Mouse (Mus musculus) ovary, postnatal 10 days (tissue): ENCODE results near the gene Smim24.

Experiments
- DNase-seq: peaks from one replicate; pipeline ENCODE4 v3.0.0; 2022; ENCODE audit warnings: low spot score

Smim24 gene

GRCm38 (mm10) chr10:81392270-81392669 is 581 bp upstream of the Smim24 start:
- no peak for DNase-seq

DNA sequence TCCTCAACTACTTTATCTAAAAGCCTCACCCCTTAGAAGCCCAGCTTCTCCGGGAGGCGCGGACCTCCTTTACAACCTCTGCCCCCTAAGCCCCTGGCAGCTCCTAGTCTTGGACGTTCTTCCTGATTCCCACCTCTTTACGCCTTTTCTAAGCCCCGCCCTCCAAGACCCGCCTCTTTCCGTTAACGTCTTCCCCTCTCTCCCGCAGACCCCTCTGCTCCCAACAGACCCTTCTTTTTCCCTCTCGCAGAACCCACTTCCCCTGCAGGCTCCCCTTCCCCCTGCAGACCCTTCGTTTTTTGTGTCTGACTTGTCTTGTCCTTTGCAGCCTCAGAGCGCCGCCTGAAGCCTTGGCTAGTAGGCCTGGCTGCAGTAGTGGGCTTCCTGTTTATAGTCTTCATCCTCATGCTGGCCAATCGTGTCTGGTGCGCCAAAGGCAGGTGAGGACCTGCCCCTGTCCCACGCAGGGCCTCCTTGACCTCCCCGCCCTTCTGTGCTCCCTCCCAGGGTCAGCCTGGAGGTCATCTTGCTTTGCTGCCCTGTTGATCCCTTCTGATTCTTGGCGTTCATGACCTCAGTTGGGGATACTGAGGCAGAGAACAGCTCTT is 709 bp downstream of the Smim24 start:
- no peak for DNase-seq

GRCm38 (mm10) chr10:81395127-81395526 is 2.3 kb downstream of the Smim24 start:
- DNase-seq, result no peak

- DNase-seq, result no peak
Measured at GRCm38 (mm10) chr10:81395865-81396264, 3.0 kb downstream of the Smim24 start.

GRCm38 (mm10) chr10:81396749-81397148 is 3.9 kb downstream of the Smim24 start:
- DNase-seq, result no peak

DNA sequence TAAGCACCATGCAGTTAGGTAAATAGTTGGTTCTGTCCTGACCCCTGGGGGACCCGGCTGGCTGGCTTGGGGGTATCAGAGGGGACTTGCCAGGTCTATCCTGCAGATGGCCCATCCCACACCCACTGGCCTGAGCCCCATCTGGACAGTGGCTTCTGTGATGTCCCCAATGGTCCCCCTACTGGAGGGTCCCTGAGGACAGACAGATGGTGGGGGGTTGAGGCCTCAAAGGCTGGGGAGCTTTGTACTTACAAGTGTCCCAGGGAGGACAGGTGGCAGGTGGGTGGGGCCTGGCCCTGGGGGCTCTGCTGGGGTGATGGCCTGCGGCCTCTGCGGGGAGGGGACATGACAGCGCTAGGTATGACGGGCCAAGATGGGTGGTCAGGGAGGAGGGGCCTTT is 6.4 kb downstream of the Smim24 start:
- no peak for DNase-seq

DNA sequence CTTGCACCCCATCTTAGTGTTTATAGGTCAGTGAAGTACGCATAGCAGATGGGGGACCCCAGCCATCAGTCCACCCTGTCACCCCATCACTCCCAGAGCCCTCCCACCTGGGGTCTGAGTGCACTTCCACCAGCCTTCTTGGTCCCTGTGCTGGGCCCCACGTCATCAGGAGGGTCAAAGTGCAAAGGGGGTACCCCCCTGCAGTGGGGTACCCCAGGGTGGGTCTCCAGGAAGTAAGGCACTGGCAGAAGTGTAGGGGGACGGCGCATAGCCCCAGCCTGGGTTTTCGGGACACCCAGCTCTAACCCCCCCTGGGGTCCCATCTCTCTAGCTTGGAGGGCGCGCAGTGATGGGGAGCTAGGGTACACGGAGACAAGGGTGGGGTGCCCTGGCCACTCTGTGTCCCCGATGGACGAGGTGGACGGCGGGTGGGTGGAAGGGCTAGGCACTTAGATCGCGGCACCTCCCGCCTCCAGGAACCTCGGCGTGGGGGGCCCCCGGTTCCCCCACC is 7.0 kb downstream of the Smim24 start:
- DNase-seq, result no peak

- DNase-seq, result no peak
Measured at GRCm38 (mm10) chr10:81400371-81401204, 7.7 kb downstream of the Smim24 start.

- DNase-seq, result no peak
Measured at GRCm38 (mm10) chr10:81401205-81401520, 8.3 kb downstream of the Smim24 start.

DNA sequence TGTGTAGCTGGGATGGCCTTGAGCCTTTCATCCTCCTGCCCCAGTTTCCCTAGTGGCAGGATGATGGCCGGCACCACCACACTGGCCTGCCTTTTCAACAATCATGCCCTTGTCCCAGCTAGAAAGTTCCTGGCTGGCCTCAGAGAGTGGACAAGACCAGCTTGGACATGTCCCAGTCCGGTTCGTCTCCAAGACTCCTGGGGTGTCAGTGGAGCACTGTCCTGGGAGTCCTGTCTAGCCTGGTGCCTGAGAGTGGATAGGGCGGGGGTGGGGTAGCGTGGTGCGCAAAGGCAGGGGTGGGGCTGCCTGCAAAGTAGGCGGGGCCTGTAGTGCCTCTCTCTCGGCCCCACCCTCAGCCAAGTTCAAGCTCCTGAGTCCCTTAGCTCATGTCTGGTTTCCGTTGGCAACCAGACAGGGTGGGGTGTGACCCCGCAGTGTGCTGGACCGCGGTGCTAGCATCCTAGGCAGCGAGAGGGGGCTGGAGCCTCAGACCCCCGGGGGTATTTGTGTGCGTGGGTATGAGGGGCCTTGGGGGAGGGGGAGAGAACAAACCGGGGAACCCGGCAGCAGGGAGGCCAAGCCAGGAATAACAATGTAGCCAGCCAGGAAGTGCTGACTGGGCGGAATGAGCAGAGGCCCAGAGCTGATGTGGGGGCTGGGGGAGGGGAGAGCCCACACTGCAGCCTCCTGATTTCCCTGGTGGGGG is 8.8 kb downstream of the Smim24 start:
- DNase-seq, result no peak

DNA sequence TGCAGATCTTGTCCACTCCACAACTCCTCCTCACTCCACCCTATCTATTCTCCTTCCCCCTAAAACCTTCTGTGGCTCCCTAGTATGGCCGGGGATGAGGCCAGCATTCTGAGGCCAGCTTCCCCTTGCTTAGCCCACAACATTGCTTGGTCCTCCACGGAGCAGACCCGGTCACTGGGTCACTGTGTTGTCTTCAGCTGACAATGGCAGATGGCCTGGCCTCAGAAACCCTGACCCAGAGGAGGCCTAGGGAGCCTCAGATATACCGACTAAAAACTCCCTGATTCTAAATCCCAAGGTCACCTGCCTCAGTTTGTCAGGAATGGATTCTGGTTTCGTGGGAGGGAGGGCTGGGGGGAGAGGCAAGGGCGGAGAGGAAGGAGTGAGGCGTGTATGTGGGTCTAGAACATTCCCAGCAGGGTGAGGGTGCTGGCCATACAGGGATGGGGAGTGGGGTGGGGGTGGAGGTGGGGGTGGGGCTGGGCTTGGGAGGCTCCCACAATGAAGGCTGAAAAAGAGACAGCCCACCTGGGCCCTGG is 9.4 kb downstream of the Smim24 start:
- DNase-seq, result no peak

GRCm38 (mm10) chr10:81403511-81403910 is 10.7 kb downstream of the Smim24 start:
- DNase-seq, result no peak

- DNase-seq, result no peak
Measured at GRCm38 (mm10) chr10:81404082-81404481, 11.2 kb downstream of the Smim24 start.

GRCm38 (mm10) chr10:81404720-81405119 is 11.9 kb downstream of the Smim24 start:
- DNase-seq, result no peak

DNA sequence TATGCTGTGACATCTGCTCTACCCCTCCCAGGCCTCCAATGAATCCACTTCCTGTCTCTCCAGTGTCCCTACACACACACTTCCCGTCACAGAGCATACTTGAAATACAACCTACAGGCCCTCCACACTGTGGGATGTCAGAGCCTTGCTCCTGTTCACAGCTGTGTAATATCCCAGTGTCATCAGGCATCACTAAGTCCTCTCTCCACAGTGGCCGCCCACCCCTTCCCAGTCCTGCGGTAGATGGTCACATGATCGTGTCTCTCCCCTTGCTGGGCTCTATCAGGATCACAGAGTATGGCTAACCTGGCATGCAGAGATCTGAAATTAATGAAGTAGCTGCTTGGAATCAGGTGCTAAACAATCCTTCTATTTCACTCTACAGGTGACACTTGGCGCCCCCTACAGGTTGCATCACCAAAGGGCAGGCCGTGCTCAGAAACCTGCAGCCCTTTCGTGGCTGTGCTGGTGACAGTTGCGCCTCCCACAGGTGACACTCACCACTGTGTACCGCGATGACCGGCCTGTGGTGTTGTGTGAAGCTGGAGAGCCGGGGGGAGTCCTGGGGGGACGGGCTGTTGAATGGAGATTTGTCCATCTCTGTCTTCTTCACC is 12.8 kb downstream of the Smim24 start:
- no peak for DNase-seq

DNA sequence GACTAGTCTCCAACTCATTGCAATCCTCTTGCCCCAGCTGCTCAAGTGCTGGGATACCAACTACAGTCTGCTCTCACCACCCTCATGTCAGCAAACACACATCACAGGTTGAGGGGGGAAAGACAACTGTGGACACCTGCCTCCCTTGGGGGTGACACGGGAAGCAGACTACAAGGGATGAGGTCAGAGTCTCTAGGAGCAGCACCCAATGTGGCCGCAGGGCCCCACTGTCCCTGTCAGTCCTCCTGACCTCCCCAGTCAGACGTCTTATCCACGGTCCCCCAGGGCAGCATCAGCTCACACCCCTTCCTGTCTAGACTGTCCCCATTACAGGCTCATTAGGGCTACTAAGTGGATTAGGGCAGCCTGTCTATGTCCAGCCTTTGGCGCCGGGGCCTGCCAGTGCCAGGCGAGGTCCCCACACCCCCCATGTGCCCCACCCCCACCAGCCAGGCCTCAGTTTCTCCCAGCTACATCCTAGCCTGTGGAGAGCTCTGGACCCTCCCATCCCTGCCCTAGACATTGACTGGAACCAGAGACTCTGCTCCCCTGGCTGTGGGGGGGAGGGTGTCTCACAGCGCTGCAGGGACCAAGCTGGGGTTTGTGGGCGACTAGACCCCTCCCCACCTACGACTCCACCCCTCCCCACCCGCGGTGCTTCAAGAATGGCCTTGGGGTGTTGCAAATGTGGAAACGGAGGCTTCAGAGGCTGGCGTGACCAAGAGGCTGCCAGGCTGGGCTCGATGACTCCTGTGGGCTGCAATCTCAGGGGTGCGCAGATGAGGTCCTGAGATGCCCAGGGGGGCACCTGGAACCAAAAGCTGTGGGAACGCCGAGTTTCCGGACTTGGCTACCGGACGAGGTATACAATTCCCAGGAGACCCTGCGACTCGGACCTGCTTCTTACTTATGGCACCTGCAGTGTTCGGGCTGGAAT is 13.9 kb downstream of the Smim24 start:
- DNase-seq, result no peak

DNA sequence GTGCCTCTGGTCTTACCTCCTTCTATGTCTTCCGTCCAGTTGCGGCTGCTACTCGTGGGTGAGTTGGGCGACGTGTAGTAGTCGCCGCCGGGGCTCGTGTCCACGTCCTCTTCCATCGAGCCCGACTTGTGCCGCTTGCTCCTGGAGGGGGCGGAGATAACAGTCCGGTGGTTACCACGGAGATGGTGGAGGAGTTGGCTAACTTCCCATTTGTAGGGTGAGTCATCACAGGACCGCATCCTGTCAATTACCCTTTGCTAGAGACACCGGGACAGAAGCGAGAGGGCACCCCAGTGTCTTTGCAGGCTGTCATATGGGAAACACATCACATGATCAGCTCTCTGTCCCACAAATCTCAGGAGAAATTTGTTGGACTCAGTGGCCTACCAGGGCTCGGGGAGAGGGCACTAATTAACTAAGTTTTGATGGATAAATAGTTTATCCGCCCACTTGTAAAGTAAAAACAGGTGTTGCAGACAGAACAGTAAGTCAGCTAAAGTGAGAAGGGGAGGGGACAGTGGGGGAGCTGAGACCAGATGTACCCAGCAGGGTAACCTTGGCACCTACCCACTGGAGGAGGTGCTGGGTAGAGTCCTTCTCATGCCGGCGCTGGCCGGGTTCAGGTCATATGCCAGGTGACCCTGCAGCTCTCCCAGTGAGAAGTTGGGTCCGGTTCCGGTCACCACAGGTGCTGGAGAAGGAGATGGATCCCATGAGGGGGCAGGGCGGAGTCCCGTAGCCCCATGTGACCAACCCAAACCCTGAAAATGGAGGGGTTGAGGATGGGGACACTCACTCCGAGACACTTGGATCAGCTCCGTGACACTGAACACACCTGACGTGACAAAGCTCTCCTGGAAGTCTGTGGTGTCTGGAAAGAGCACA is 14.9 kb downstream of the Smim24 start:
- no peak for DNase-seq

- no peak for DNase-seq
Measured at GRCm38 (mm10) chr10:81408424-81408729, 15.5 kb downstream of the Smim24 start.

- DNase-seq, result no peak
Measured at GRCm38 (mm10) chr10:81408871-81409291, 16.0 kb downstream of the Smim24 start.

DNA sequence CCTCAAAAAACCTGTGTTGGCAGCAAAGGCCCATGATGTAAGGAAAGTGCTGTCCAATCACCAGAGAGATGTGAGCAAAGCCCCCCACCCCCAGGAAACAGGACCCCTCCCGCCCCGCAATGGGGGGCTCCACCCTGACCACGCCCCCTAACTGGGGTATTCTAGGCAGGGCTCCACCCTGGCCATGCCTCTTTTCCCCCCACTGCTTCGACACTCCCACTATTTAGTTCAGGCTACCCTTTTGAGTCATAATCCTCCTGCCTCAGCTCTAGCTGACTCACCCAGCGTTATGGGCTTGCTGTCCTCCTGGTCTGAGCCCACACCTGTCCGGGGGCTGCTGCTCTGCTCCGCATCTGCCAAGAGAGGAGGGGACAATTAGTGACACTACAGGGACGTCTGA is 16.5 kb downstream of the Smim24 start:
- DNase-seq, result no peak
